In genomic region chr3:116661288-116661869, GRCm38 (mm10) we compare ENCODE assay signal across 8 mouse cellular contexts. TPM values are rescaled to one million over a fixed set of nuclear protein-coding genes. Genes with fewer than 3 reads are reported as not detected.
DNase-seq lines count a peak whose midpoint lies in the region; ATAC-seq and TF ChIP-seq lines count a peak whose summit lies in the region.

No protein-coding gene starts in this region.

- WGBS in heart, embryonic 16.5 days, result 4% methylated on average over 16 of the region's 16 CpGs
- WGBS in forebrain, embryonic 12.5 days, result 8% methylated on average over 16 of the region's 16 CpGs
- WGBS in liver, embryonic 15.5 days (ENCODE audit: insufficient replicate concordance), result 5% methylated on average over 16 of the region's 16 CpGs

- intact Hi-C loops in heart, postnatal 25 days (cut with DNase I), result loop anchor here (2.0 to 10.0 kb wide), 3 partner anchors 21 to 237 kb away; partner anchors contain the start of genes Cdc14a and Rtca
- intact Hi-C loops in gastrocnemius, postnatal 14 days (cut with DNase I; ENCODE audit: low total_unique reads), result loop anchor here (10.0 kb wide), 1 partner anchor 67 kb away; the partner anchor contains the start of gene Sass6

- H3K4me1 ChIP-seq in heart, embryonic 16.5 days (ENCODE audit: control insufficient read depth, insufficient read depth, low read length), result peaks cover 28% of the 10 kb centered on the region
- H3K4me1 ChIP-seq in ES-E14 (ENCODE audit: control insufficient read depth in 2 of 2, insufficient read depth in 2 of 2, low read length in 2 of 2, poor library complexity in 1 of 2), result peaks cover 12 to 29% of the 10 kb centered on the region in 2 experiments
- peaks cover 30% of the 10 kb centered on the region for H3K4me1 ChIP-seq in forebrain, embryonic 12.5 days
- peaks cover 52% of the 10 kb centered on the region for H3K4me1 ChIP-seq in liver, embryonic 15.5 days (replicated peaks)

- no peaks in the 10 kb centered on the region for H3K9me3 ChIP-seq in heart, embryonic 16.5 days (replicated peaks; ENCODE audit: control insufficient read depth, low read length)
- H3K9me3 ChIP-seq in ES-E14 (ENCODE audit: control insufficient read depth, insufficient read depth, low read depth, low read length), result no peaks in the 10 kb centered on the region
- H3K9me3 ChIP-seq in forebrain, embryonic 12.5 days, result no peaks in the 10 kb centered on the region
- no peaks in the 10 kb centered on the region for H3K9me3 ChIP-seq in liver, embryonic 15.5 days (replicated peaks)

- H3K36me3 ChIP-seq in heart, embryonic 16.5 days (ENCODE audit: control insufficient read depth, insufficient read depth), result no peaks in the 10 kb centered on the region
- H3K36me3 ChIP-seq in ES-E14 (ENCODE audit: control insufficient read depth, insufficient read depth, low read length, poor library complexity, severe bottlenecking), result no peaks in the 10 kb centered on the region
- no peaks in the 10 kb centered on the region for H3K36me3 ChIP-seq in forebrain, embryonic 12.5 days (replicated peaks)
- H3K36me3 ChIP-seq in liver, embryonic 15.5 days (replicated peaks), result no peaks in the 10 kb centered on the region

- DNase-seq in heart, postnatal 25 days (ENCODE audit: low spot score), result no peak
- DNase-seq in ES-E14 (ENCODE audit: low read depth, low spot score), result no peak
- DNase-seq in gastrocnemius, postnatal 14 days, result no peak
- no peak for DNase-seq in cerebellum, adult 18-20 months
- DNase-seq in adrenal gland, postnatal 4 days (ENCODE audit: low spot score in 2 of 2), result no peak

- peak overlapping the region; percentile 96 for H3K27ac ChIP-seq in heart, embryonic 16.5 days (ENCODE audit: low read length)
- peak overlapping the region; percentile 82; the same call in 1 of the 2 replicates for H3K27ac ChIP-seq in ES-E14 (ENCODE audit: insufficient read depth, low read depth, low read length, poor library complexity, severe bottlenecking)
- H3K27ac ChIP-seq in forebrain, embryonic 12.5 days, result peak overlapping the region; percentile 96
- H3K27ac ChIP-seq in liver, embryonic 15.5 days (replicated peaks), result peak overlapping the region; percentile 93

- peak overlapping the region; percentile 97 for H3K4me3 ChIP-seq in heart, embryonic 16.5 days (ENCODE audit: low read length)
- H3K4me3 ChIP-seq in ES-E14 (ENCODE audit: insufficient read depth in 1 of 2, low read depth in 1 of 2, low read length in 2 of 2, poor library complexity in 1 of 2, severe bottlenecking in 1 of 2), result peak overlapping the region; percentile 93 to 97
- peak overlapping the region; percentile 99 for H3K4me3 ChIP-seq in forebrain, embryonic 12.5 days (replicated peaks)
- peak overlapping the region; percentile 100 for H3K4me3 ChIP-seq in liver, embryonic 15.5 days (replicated peaks)

- in situ Hi-C loops in ES-E14 (cut with MboI; ENCODE audit: low sequenced_read_pairs in 2 of 2, unreplicated experiment in 2 of 2), result no loop called here

- no peaks in the 10 kb centered on the region for H3K27me3 ChIP-seq in heart, embryonic 16.5 days (ENCODE audit: control insufficient read depth, insufficient read depth, low read length)
- no peaks in the 10 kb centered on the region for H3K27me3 ChIP-seq in forebrain, embryonic 12.5 days
- no peaks in the 10 kb centered on the region for H3K27me3 ChIP-seq in liver, embryonic 15.5 days

- H3K4me2 ChIP-seq in heart, embryonic 16.5 days (ENCODE audit: low read depth, low read length), result peak overlapping the region; percentile 68
- peak overlapping the region; percentile 73 for H3K4me2 ChIP-seq in forebrain, embryonic 12.5 days
- peak overlapping the region; percentile 84 for H3K4me2 ChIP-seq in liver, embryonic 15.5 days

- H3K9ac ChIP-seq in heart, embryonic 16.5 days (ENCODE audit: low read length), result peak overlapping the region; percentile 99
- H3K9ac ChIP-seq in ES-E14 (ENCODE audit: insufficient read depth, low read depth, low read length, poor library complexity, severe bottlenecking), result peak overlapping the region; percentile 98
- peak overlapping the region; percentile 97 for H3K9ac ChIP-seq in forebrain, embryonic 12.5 days
- H3K9ac ChIP-seq in liver, embryonic 15.5 days, result peak overlapping the region; percentile 92

- ATAC-seq in heart, embryonic 16.5 days (replicated peaks; ENCODE audit: extremely low read depth, insufficient read depth, low FRiP score), result no peak
- ATAC-seq in forebrain, embryonic 12.5 days (ENCODE audit: low FRiP score), result no peak
- ATAC-seq in liver, embryonic 15.5 days (ENCODE audit: insufficient read depth), result no peak

TF ChIP-seq in ES-E14, 5 proteins besides CTCF, POLR2A, EP300 and RAD21:
- TF ChIP-seq CHD2 (IDR thresholded peaks at IDR 0.05; ENCODE audit: low read depth, low read length), result no peak
- no peak for TF ChIP-seq ZC3H11A (IDR thresholded peaks at IDR 0.05; ENCODE audit: borderline replicate concordance, low read depth, low read length)
- no peak for TF ChIP-seq ZNF384 (IDR thresholded peaks at IDR 0.05; ENCODE audit: low read depth, low read length)
- TF ChIP-seq MAFK (IDR thresholded peaks at IDR 0.05; ENCODE audit: insufficient read depth, low read depth, low read length), result no peak

RNA-seq across cellular contexts. Expression of gene Mfsd14a, which starts 1.1 kb away (rescaled TPM):
- polyA plus RNA-seq in heart, embryonic 16.5 days (2015; fragmentation: Nextera tagmentation; extraction: Ambion mirVana), result 57.0 and 57.3 TPM in 2 replicates
- total RNA-seq in heart, postnatal 25 days (2021), result 10 to 100 TPM; 17.9 to 22.0 TPM
- total RNA-seq in ES-E14 (2012; rRNA removed), result 117 and 142 TPM in 2 replicates
- polyA plus RNA-seq in forebrain, embryonic 12.5 days (2016; fragmentation: Nextera tagmentation; extraction: Ambion mirVana), result 77.6 and 79.3 TPM in 2 replicates
- 33.3 and 34.9 TPM in 2 replicates for polyA plus RNA-seq in liver, embryonic 15.5 days (2015; fragmentation: Nextera tagmentation; extraction: Ambion mirVana)
- 10 to 100 TPM; 13.4 to 14.3 TPM for total RNA-seq in gastrocnemius, postnatal 14 days (2021)
- total RNA-seq in adrenal gland, postnatal 4 days (2021), result 10 to 100 TPM; 54.5 to 58.8 TPM

RNA-seq across cellular contexts. Expression of gene Gm43191, which starts 19.7 kb away (rescaled TPM):
- polyA plus RNA-seq in heart, embryonic 16.5 days (2015; fragmentation: Nextera tagmentation; extraction: Ambion mirVana), result not detected in 2 replicates
- total RNA-seq in heart, postnatal 25 days (2021), result 1 to 10 TPM in 1 of 2 experiments, under 1 TPM in 1; 0.86 to 1.3 TPM
- 0.48 and 0.94 TPM in 2 replicates for total RNA-seq in ES-E14 (2012; rRNA removed)
- polyA plus RNA-seq in forebrain, embryonic 12.5 days (2016; fragmentation: Nextera tagmentation; extraction: Ambion mirVana), result 0.81 TPM in 1 of 2 replicates, not detected in the other
- polyA plus RNA-seq in liver, embryonic 15.5 days (2015; fragmentation: Nextera tagmentation; extraction: Ambion mirVana), result not detected in 2 replicates
- total RNA-seq in gastrocnemius, postnatal 14 days (2021), result not detected
- total RNA-seq in adrenal gland, postnatal 4 days (2021), result 1 to 10 TPM in 1 of 2 experiments, not detected in 1; 1.3 TPM

RNA-seq across cellular contexts. Expression of gene Trmt13, which starts 47.0 kb away (rescaled TPM):
- polyA plus RNA-seq in heart, embryonic 16.5 days (2015; fragmentation: Nextera tagmentation; extraction: Ambion mirVana), result 16.8 and 18.9 TPM in 2 replicates
- 1 to 10 TPM; 5.1 to 5.3 TPM for total RNA-seq in heart, postnatal 25 days (2021)
- total RNA-seq in ES-E14 (2012; rRNA removed), result 22.8 and 23.3 TPM in 2 replicates
- 28.5 and 30.7 TPM in 2 replicates for polyA plus RNA-seq in forebrain, embryonic 12.5 days (2016; fragmentation: Nextera tagmentation; extraction: Ambion mirVana)
- 7.3 and 8.2 TPM in 2 replicates for polyA plus RNA-seq in liver, embryonic 15.5 days (2015; fragmentation: Nextera tagmentation; extraction: Ambion mirVana)
- total RNA-seq in gastrocnemius, postnatal 14 days (2021), result 1 to 10 TPM; 4.7 to 5.3 TPM
- 10 to 100 TPM; 19.5 to 23.2 TPM for total RNA-seq in adrenal gland, postnatal 4 days (2021)

RNA-seq across cellular contexts. Expression of gene Slc35a3, which starts 51.3 kb away (rescaled TPM):
- polyA plus RNA-seq in heart, embryonic 16.5 days (2015; fragmentation: Nextera tagmentation; extraction: Ambion mirVana), result 9.5 and 9.9 TPM in 2 replicates
- 10 to 100 TPM; 13.9 to 14.6 TPM for total RNA-seq in heart, postnatal 25 days (2021)
- 20.1 and 20.3 TPM in 2 replicates for total RNA-seq in ES-E14 (2012; rRNA removed)
- polyA plus RNA-seq in forebrain, embryonic 12.5 days (2016; fragmentation: Nextera tagmentation; extraction: Ambion mirVana), result 8.0 and 10.2 TPM in 2 replicates
- 7.7 and 8.4 TPM in 2 replicates for polyA plus RNA-seq in liver, embryonic 15.5 days (2015; fragmentation: Nextera tagmentation; extraction: Ambion mirVana)
- total RNA-seq in gastrocnemius, postnatal 14 days (2021), result 1 to 10 TPM; 8.2 to 8.9 TPM
- 10 to 100 TPM; 30.9 to 32.5 TPM for total RNA-seq in adrenal gland, postnatal 4 days (2021)
